Mouse (Mus musculus) lung, embryonic 16.5 days (tissue): ENCODE results near the gene Capn5. TPM values are rescaled to one million over a fixed set of nuclear protein-coding genes. Genes with fewer than 3 reads are reported as not detected.
A peak's percentile ranks its signal among the peaks of the same experiment; 100 is the strongest.

Experiments
- ATAC-seq: fragments of 200-750 bp; cut with Nextera tagmentation; 2 replicates; pipeline ENCODE4 v1.8.0; 2017; ENCODE audit warnings: low read depth, mild to moderate bottlenecking, moderate library complexity
- H3K27ac ChIP-seq: fragments of 300-500 bp; sonication (generic); 2 replicates; pipeline ENCODE4 v1.5.1; 2014; ENCODE audit warnings: mild to moderate bottlenecking, control low read depth, low read length
- H3K27me3 ChIP-seq: fragments of 300-500 bp; sonication (generic); 2 replicates; pipeline ENCODE4 v1.6.1; 2014; ENCODE audit warnings: low read depth, low read length, mixed read lengths; ENCODE audit not compliant: control insufficient read depth, insufficient read depth
- H3K36me3 ChIP-seq: fragments of 300-500 bp; sonication (generic); 2 replicates; pipeline ENCODE4 v1.6.1; 2014; ENCODE audit warnings: low read length; ENCODE audit not compliant: control insufficient read depth, insufficient read depth
- H3K4me1 ChIP-seq: fragments of 300-500 bp; sonication (generic); replicated peaks from 2 replicates; pipeline ENCODE4 v1.6.1; 2014; ENCODE audit warnings: low read length, mixed read lengths; ENCODE audit not compliant: control insufficient read depth, insufficient read depth
- H3K4me2 ChIP-seq: fragments of 300-500 bp; sonication (generic); 2 replicates; pipeline ENCODE4 v1.6.1; 2014; ENCODE audit warnings: low read depth, low read length, control low read depth
- H3K4me3 ChIP-seq: fragments of 300-500 bp; sonication (generic); 2 replicates; pipeline ENCODE4 v1.5.1; 2014; ENCODE audit warnings: mild to moderate bottlenecking, low read length, control low read depth
- H3K9ac ChIP-seq: fragments of 300-500 bp; sonication (generic); 2 replicates; pipeline ENCODE4 v1.6.1; 2014; ENCODE audit warnings: low read length, control low read depth
- H3K9me3 ChIP-seq: fragments of 300-500 bp; sonication (generic); 2 replicates; pipeline ENCODE4 v1.6.1; 2016; ENCODE audit warnings: low read length; ENCODE audit not compliant: control insufficient read depth
- WGBS: fragments of 180-500 bp; shearing (Covaris S2); extraction: QIAGEN DNeasy Blood & Tissue Kit; methylation state at CpG from one replicate; pipeline ENCODE4 v1.1.7; 2014; 5-methylcytosine and 5-hydroxymethylcytosine counted together
- polyA plus RNA-seq: library from polyadenylated mRNA; unstranded; fragments of >200 nt; fragmentation: Nextera tagmentation; extraction: Ambion mirVana; gene quantifications from 2 replicates; pipeline ENCODE4 v1.2.1, GENCODE M21; 2015

Capn5 gene
- polyA plus RNA-seq, 1 experiment from 2014 or later = 9.6 TPM

DNA sequence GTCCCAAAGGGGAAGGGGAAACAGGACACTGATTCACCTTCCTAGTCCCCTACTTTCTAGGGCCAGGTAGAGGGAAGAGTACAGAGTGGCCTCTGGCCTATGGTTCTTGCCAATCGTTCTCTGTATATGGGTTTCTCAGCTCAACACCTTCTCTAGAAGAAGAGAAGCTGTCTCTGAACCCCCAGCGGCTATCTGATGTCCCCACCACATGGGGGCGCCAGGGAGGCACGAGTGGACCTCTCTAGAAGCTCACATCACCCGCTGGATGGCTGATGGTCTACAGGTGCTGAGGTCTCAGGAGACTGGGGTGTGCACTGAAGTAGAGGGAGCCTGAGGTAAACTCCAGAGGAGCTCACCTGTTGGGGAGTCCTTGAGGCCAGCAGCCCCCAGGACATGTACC is 52.6 kb downstream of the Capn5 start:
- H3K9ac ChIP-seq = no peak overlapping the region
- H3K27ac ChIP-seq = no peak overlapping the region
- no peaks in the 10 kb centered on the region for H3K36me3 ChIP-seq
- no peaks in the 10 kb centered on the region for H3K9me3 ChIP-seq
- H3K4me2 ChIP-seq = no peak overlapping the region
- H3K4me3 ChIP-seq = no peak overlapping the region
- H3K27me3 ChIP-seq = no peaks in the 10 kb centered on the region
- ATAC-seq = no peak
- 28% methylated on average over 5 of the region's 5 CpGs for WGBS
- H3K4me1 ChIP-seq = no peaks in the 10 kb centered on the region

DNA sequence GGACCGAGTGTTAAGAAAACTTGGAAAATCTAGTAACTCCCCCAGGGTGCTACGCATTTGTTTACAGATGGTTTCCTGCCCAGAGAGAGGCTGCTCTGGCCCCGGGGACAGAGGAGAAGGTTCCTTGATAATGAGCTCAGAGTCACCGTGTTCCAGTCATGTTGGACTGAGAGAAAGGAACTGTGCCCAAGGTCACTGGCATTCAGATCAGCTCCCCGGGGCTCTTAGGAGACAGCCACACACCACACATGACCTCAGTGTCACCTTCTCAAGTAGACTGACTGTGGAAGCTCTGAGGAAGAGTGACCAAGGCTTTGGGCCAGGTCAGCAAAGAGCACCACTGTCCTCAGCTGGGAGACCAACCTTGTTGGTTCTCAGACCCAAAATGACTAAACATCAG is 53.4 kb downstream of the Capn5 start:
- 28% methylated on average over 5 of the region's 5 CpGs for WGBS
- Histone ChIP-seq H3K4me3 (no peak overlapping the region), H3K4me2 (no peak overlapping the region), H3K4me1 (no peaks in the 10 kb centered on the region; the same call in 1 of the 2 replicates), H3K27me3 (no peaks in the 10 kb centered on the region), H3K36me3 (no peaks in the 10 kb centered on the region), H3K9me3 (no peaks in the 10 kb centered on the region), H3K27ac (no peak overlapping the region), H3K9ac (no peak overlapping the region; the same call in 1 of the 2 replicates)
- ATAC-seq = no peak

GRCm38 (mm10) chr7:98121673-98122072 is 56.4 kb downstream of the Capn5 start:
- WGBS = 54% methylated on average over 8 of the region's 8 CpGs
- ATAC-seq = no peak
- no peak overlapping the region for H3K27ac ChIP-seq
- no peak overlapping the region for H3K9ac ChIP-seq
- peaks cover 3% of the 10 kb centered on the region for H3K4me1 ChIP-seq
- H3K4me3 ChIP-seq = no peak overlapping the region
- H3K9me3 ChIP-seq = no peaks in the 10 kb centered on the region
- H3K4me2 ChIP-seq = no peak overlapping the region
- no peaks in the 10 kb centered on the region for H3K27me3 ChIP-seq
- H3K36me3 ChIP-seq = no peaks in the 10 kb centered on the region

- Histone ChIP-seq H3K4me2 (no peak overlapping the region), H3K27me3 (no peaks in the 10 kb centered on the region), H3K27ac (no peak overlapping the region), H3K36me3 (no peaks in the 10 kb centered on the region), H3K4me1 (peaks cover 3% of the 10 kb centered on the region), H3K9ac (no peak overlapping the region), H3K4me3 (no peak overlapping the region), H3K9me3 (no peaks in the 10 kb centered on the region)
- no peak for ATAC-seq
- WGBS = 55% methylated on average over 3 of the region's 3 CpGs
Observed at GRCm38 (mm10) chr7:98121241-98121640, 56.8 kb downstream of the Capn5 start.

- H3K27ac ChIP-seq = no peak overlapping the region
- peaks cover 3% of the 10 kb centered on the region for H3K4me1 ChIP-seq
- ATAC-seq = peak; percentile 69
- WGBS = 3% methylated on average over 7 of the region's 7 CpGs
- peak overlapping the region; percentile 54 for H3K4me2 ChIP-seq
- H3K4me3 ChIP-seq = peak overlapping the region; percentile 19
- H3K9me3 ChIP-seq = no peaks in the 10 kb centered on the region
- H3K36me3 ChIP-seq = no peaks in the 10 kb centered on the region
- H3K27me3 ChIP-seq = no peaks in the 10 kb centered on the region
- peak overlapping the region; percentile 42 for H3K9ac ChIP-seq
Observed at GRCm38 (mm10) chr7:98120325-98120724, 57.7 kb downstream of the Capn5 start.

GRCm38 (mm10) chr7:98119961-98120232 is 58.2 kb downstream of the Capn5 start:
- Histone ChIP-seq H3K27ac (no peak overlapping the region), H3K27me3 (no peaks in the 10 kb centered on the region), H3K4me3 (no peak overlapping the region), H3K36me3 (no peaks in the 10 kb centered on the region), H3K9ac (no peak overlapping the region), H3K4me1 (peaks cover 3% of the 10 kb centered on the region), H3K9me3 (no peaks in the 10 kb centered on the region), H3K4me2 (no peak overlapping the region)
- 74% methylated on average over 2 of the region's 2 CpGs for WGBS
- ATAC-seq = no peak

DNA sequence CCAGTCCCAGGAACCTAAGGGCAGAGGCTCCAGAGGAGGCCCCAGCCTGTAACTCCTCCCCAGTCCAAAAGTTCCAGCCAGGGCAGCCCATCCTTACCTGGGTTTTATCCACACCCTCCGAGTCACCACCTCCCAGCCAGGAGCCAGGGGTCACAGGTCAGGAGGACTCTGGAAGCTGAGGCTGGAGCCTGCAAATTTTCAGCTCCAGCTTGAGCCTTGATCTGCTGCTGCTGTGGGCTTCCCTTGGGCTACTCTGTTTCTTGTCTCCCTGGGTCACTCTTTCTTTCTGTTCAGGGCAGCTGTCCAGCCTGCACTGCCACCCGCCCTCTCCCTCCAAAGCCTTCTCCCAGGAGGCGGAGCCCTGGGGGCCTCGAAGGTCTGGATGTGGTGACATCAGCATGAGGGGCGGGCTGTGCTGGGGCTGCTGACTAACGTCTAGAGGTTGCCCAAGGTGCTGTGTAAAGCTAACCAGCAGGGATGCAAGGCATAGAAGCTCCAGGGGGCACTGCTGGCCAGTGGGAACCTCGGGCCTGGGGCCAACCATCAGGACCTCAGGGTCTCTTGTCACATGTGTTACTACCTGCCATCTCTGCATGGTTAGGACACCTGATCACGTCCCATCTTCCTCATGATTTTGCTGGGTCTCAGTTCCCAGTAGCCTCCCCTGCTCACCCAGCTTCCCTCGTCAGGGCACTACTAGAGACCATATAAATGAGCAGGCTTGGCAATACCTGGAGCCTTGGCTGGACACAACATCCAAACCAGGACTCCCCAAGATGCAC is 58.7 kb downstream of the Capn5 start, which contains the start of gene Myo7a:
Gene Myo7a (minus strand): TSS at position 346 of the 782 bp plus-strand sequence.
- 31% methylated on average over 9 of the region's 9 CpGs for WGBS
- no peak within 1 kb of the TSS for H3K27ac ChIP-seq
- H3K9ac ChIP-seq = peak within 1 kb of the TSS; percentile 42
- H3K4me3 ChIP-seq = peak within 1 kb of the TSS; percentile 19
- H3K27me3 ChIP-seq = no peaks in the 10 kb centered on the region
- H3K4me1 ChIP-seq = peaks cover 3% of the 10 kb centered on the region
- H3K36me3 ChIP-seq = no peaks in the 10 kb centered on the region
- H3K4me2 ChIP-seq = peak within 1 kb of the TSS; percentile 54
- peak; percentile 20; the same call in 1 of the 2 replicates for ATAC-seq
- no peaks in the 10 kb centered on the region for H3K9me3 ChIP-seq

DNA sequence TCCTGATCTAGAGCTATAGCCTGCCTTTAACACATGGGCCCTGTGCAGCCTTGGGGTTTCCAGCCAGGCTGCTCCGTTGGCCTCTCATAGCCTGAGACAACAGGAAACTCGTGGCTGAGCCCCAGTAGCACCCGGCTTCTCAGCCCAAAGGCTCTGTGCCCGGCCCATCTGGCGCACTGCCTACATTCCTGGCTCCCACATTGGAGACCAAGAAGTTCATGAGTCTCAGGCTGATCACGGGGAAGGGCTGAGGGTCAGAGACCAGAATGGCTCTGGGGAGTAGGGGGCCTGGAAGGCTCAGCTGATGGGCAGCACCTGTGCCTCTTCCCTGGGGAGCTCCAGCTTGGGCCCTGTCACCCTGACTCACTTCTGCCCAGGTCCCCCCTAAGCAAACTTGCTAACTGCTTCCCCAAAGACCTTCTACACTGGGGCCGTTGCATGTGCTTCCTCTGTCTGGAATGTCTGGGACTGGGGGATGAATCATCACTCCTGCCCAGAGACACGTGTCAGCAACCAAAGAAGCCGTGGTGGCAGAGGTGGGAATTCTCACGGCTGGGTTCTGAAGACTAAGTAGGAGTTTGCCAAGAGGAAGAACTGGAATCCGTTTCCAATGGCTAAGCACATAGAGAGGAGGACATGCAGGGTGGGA is 60.9 kb downstream of the Capn5 start:
- Histone ChIP-seq H3K27me3 (peaks cover 4% of the 10 kb centered on the region), H3K4me2 (no peak overlapping the region), H3K36me3 (no peaks in the 10 kb centered on the region), H3K4me1 (peaks cover 3% of the 10 kb centered on the region), H3K4me3 (no peak overlapping the region), H3K27ac (no peak overlapping the region), H3K9me3 (no peaks in the 10 kb centered on the region), H3K9ac (peak overlapping the region; percentile 17; the same call in 1 of the 2 replicates)
- WGBS = 18% methylated on average over 11 of the region's 11 CpGs
- ATAC-seq = peak; percentile 68

GRCm38 (mm10) chr7:98114656-98115055 is 63.4 kb downstream of the Capn5 start:
- no peak for ATAC-seq
- Histone ChIP-seq H3K4me2 (no peak overlapping the region), H3K4me1 (peaks cover 8% of the 10 kb centered on the region), H3K27me3 (peaks cover 23% of the 10 kb centered on the region), H3K9ac (no peak overlapping the region), H3K9me3 (no peaks in the 10 kb centered on the region), H3K27ac (no peak overlapping the region), H3K36me3 (no peaks in the 10 kb centered on the region), H3K4me3 (no peak overlapping the region)
- 49% methylated on average over 6 of the region's 6 CpGs for WGBS
